Mouse (Mus musculus) liver, embryonic 12.5 days (tissue): Measurements from ENCODE around the gene Ccn1. TPM values are rescaled to one million over a fixed set of nuclear protein-coding genes. Genes with fewer than 3 reads are reported as not detected.

ENCODE experiments used
- ATAC-seq: fragments of 200-750 bp; cut with Nextera tagmentation; 2 replicates; pipeline ENCODE4 v1.8.0; 2017; ENCODE audit warnings: moderate number of reproducible peaks, mild to moderate bottlenecking, moderate library complexity
- H3K27ac ChIP-seq: fragments of 300-500 bp; sonication (generic); 2 replicates; pipeline ENCODE4 v1.5.1; 2016; ENCODE audit warnings: mild to moderate bottlenecking
- H3K27me3 ChIP-seq: fragments of 300-500 bp; sonication (generic); replicated peaks from 2 replicates; pipeline ENCODE4 v1.6.1; 2016; ENCODE audit warnings: mild to moderate bottlenecking, moderate library complexity
- H3K36me3 ChIP-seq: fragments of 300-500 bp; sonication (generic); 2 replicates; pipeline ENCODE4 v1.6.1; 2016; ENCODE audit warnings: mild to moderate bottlenecking, moderate library complexity
- H3K4me1 ChIP-seq: fragments of 300-500 bp; sonication (generic); 2 replicates; pipeline ENCODE4 v1.6.1; 2016
- H3K4me2 ChIP-seq: fragments of 300-500 bp; sonication (generic); 2 replicates; pipeline ENCODE4 v1.6.1; 2016; ENCODE audit warnings: mild to moderate bottlenecking, moderate library complexity
- H3K4me3 ChIP-seq: fragments of 300-500 bp; sonication (generic); 2 replicates; pipeline ENCODE4 v1.5.1; 2016; ENCODE audit warnings: mild to moderate bottlenecking, moderate library complexity
- H3K9ac ChIP-seq: fragments of 300-500 bp; sonication (generic); 2 replicates; pipeline ENCODE4 v1.6.1; 2016; ENCODE audit warnings: mild to moderate bottlenecking, moderate library complexity
- H3K9me3 ChIP-seq: fragments of 300-500 bp; sonication (generic); replicated peaks from 2 replicates; pipeline ENCODE4 v1.6.1; 2016; ENCODE audit warnings: mild to moderate bottlenecking, moderate library complexity
- WGBS: fragments of 180-500 bp; shearing (Covaris S2); methylation state at CpG from one replicate; pipeline ENCODE4 v1.1.7; 2016; ENCODE audit not compliant: insufficient replicate concordance; 5-methylcytosine and 5-hydroxymethylcytosine counted together
- polyA plus RNA-seq: library from polyadenylated mRNA; unstranded; fragments of >200 nt; fragmentation: Nextera tagmentation; extraction: Ambion mirVana; gene quantifications from 2 replicates; pipeline ENCODE4 v1.2.1, GENCODE M21; 2016

Gene Ccn1
- 11.1 and 11.3 TPM in 2 replicates for polyA plus RNA-seq

DNA sequence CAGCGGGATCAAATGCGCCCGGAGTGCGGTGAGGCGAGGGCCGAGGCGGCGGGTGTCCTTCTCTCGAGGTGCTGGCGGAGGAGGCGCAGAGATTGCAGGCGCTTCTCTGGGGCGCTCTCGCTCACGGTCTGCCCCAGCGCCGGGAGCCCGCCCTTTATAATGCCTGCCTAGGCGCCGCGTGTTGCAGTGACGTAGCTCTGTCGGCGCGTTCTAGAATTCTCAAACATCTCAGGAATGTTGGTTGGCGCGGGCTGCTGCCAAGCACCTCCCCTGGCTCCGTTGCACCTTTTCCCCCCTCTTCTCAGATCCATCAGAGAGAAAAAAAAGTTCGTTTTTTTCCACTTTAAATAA lies at the start of gene Ccn1:
Gene Ccn1 (minus strand): TSS at position 130 of the 351 bp plus-strand sequence.
- Histone ChIP-seq H3K36me3 (0 out of 2 replicates have a peak, but pooled peaks cover 3% of the 10 kb centered on the region), H3K4me1 (peaks cover 25% of the 10 kb centered on the region), H3K4me2 (peak within 1 kb of the TSS; percentile 68), H3K4me3 (peak within 1 kb of the TSS; percentile 50), H3K27me3 (peaks cover 77% of the 10 kb centered on the region), H3K9ac (peak within 1 kb of the TSS; percentile 60), H3K9me3 (no peaks in the 10 kb centered on the region), H3K27ac (peak within 1 kb of the TSS; percentile 54)
- under 1% methylated on average over 27 of the region's 29 CpGs for WGBS
- peak; percentile 38; the same call in 1 of the 2 replicates for ATAC-seq

DNA sequence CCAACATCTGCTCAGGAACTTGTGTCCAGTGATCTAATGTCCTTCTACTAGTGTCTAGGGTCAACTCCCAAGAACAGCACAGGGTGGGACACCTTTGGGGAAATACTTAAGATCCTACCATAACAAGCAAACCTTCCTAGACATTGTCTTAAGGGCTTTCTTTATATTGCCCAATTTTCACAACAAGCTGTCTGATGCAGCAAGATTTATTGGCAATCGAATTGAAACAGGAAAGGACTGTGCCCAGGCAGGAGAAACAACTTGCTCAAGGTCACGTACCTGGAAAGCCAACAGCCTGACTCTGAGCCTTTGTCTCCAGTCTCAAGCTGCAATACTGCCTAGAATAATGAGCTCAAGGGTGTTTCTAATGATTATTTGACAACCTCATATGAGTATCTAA lies 43.6 kb upstream of the Ccn1 start:
- ATAC-seq, result no peak
- H3K4me2 ChIP-seq, result no peak overlapping the region
- WGBS, result 58% methylated on average over 2 of the region's 2 CpGs
- H3K9me3 ChIP-seq, result no peaks in the 10 kb centered on the region
- H3K36me3 ChIP-seq, result no peaks in the 10 kb centered on the region
- H3K4me3 ChIP-seq, result no peak overlapping the region
- H3K27me3 ChIP-seq, result no peaks in the 10 kb centered on the region
- H3K9ac ChIP-seq, result no peak overlapping the region
- H3K4me1 ChIP-seq, result no peaks in the 10 kb centered on the region
- no peak overlapping the region for H3K27ac ChIP-seq

DNA sequence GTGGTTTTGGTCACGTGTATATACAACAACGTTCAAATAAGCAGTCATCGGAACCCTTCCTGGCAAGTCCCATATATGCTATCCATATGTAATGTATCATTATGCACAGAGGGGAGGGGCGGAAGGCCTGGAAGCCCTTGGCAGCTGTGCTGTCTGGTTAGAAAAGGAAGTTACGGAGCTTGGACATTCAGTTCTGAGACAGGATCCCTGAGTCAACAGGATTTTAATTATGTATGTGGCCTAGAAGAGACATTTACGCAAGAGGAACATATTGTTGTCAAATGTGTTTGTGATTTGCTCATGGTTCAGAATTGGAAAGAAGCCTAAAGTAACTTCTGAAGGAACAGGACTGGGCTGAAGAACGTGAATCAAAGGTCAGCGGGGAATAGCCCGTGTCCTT lies 42.3 kb upstream of the Ccn1 start:
- Histone ChIP-seq H3K4me1 (no peaks in the 10 kb centered on the region), H3K36me3 (no peaks in the 10 kb centered on the region), H3K4me3 (no peak overlapping the region), H3K27ac (no peak overlapping the region), H3K4me2 (no peak overlapping the region), H3K27me3 (no peaks in the 10 kb centered on the region), H3K9me3 (no peaks in the 10 kb centered on the region), H3K9ac (no peak overlapping the region)
- no peak for ATAC-seq
- 79% methylated on average over 9 of the region's 9 CpGs for WGBS

DNA sequence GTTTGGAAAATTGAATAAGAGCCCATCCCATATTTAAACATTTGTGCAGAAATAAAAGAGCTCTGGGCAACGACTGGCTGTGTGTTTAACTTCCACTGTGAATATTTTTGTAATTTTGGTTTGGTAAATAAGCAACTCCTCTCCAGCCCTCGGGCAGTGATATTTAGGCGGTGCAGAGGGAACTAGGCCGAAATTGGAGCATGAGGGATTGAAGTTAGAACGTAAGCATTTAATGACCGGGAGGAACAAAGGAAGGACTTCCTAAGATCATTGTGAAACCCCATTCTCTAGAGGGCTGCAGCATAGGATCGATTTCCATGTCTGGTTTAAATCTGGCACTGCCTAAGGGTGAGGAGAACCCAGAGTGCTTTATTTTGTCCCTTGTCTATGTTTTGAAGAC lies 41.6 kb upstream of the Ccn1 start:
- no peak for ATAC-seq
- H3K4me3 ChIP-seq, result no peak overlapping the region
- no peaks in the 10 kb centered on the region for H3K27me3 ChIP-seq
- no peaks in the 10 kb centered on the region for H3K36me3 ChIP-seq
- no peak overlapping the region for H3K4me2 ChIP-seq
- no peak overlapping the region for H3K9ac ChIP-seq
- WGBS, result 61% methylated on average over 7 of the region's 7 CpGs
- peaks cover 1% of the 10 kb centered on the region; the same call in 1 of the 2 replicates for H3K4me1 ChIP-seq
- no peak overlapping the region for H3K27ac ChIP-seq
- H3K9me3 ChIP-seq, result no peaks in the 10 kb centered on the region

DNA sequence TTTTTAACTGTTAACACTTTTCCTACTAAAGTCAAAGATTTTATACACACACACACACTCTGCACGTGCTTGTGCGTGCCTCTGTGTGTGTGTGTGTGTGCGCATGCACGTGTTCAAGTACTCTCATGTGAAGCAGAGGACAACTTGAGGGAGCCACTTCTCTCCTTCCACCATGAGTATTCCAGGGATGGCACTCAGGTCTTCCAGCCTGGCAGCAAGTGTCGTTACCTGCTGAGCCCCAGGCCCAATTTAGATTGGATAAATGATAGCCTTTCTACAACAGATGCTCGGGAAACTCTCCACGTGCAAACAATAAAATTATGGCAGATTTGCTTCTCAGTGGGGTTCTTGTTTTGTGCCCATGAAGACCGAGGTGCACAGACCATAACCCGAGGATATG lies 39.5 kb upstream of the Ccn1 start:
- no peak overlapping the region for H3K4me2 ChIP-seq
- H3K36me3 ChIP-seq, result no peaks in the 10 kb centered on the region
- H3K4me3 ChIP-seq, result no peak overlapping the region
- WGBS, result 75% methylated on average over 9 of the region's 9 CpGs
- no peaks in the 10 kb centered on the region for H3K9me3 ChIP-seq
- no peak overlapping the region for H3K27ac ChIP-seq
- H3K27me3 ChIP-seq, result no peaks in the 10 kb centered on the region
- peaks cover 19% of the 10 kb centered on the region for H3K4me1 ChIP-seq
- H3K9ac ChIP-seq, result no peak overlapping the region
- ATAC-seq, result no peak

DNA sequence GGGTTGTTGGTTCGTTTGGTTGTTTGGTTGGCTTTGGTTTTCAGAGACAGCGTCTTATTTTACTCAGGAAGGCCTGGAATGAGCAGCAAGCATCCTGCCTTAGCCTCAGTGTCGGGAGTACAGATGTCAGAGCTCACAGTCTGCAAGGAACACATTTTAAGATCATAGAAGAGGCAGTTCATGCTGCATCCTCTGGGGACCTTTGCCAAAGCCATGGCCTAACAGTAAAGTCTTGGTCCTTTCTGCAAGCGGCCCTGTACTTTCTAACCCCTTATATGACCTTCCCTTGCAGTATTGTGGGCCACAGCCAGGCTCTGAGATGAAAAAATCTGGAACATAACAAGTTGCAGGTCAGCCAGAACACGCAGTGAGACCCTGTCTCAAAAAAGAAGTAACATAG lies 38.1 kb upstream of the Ccn1 start:
- Histone ChIP-seq H3K9ac (no peak overlapping the region), H3K27ac (no peak overlapping the region), H3K4me3 (no peak overlapping the region), H3K4me1 (peaks cover 19% of the 10 kb centered on the region), H3K9me3 (no peaks in the 10 kb centered on the region), H3K36me3 (no peaks in the 10 kb centered on the region), H3K4me2 (no peak overlapping the region), H3K27me3 (no peaks in the 10 kb centered on the region)
- 53% methylated on average over 5 of the region's 5 CpGs for WGBS
- ATAC-seq, result no peak

DNA sequence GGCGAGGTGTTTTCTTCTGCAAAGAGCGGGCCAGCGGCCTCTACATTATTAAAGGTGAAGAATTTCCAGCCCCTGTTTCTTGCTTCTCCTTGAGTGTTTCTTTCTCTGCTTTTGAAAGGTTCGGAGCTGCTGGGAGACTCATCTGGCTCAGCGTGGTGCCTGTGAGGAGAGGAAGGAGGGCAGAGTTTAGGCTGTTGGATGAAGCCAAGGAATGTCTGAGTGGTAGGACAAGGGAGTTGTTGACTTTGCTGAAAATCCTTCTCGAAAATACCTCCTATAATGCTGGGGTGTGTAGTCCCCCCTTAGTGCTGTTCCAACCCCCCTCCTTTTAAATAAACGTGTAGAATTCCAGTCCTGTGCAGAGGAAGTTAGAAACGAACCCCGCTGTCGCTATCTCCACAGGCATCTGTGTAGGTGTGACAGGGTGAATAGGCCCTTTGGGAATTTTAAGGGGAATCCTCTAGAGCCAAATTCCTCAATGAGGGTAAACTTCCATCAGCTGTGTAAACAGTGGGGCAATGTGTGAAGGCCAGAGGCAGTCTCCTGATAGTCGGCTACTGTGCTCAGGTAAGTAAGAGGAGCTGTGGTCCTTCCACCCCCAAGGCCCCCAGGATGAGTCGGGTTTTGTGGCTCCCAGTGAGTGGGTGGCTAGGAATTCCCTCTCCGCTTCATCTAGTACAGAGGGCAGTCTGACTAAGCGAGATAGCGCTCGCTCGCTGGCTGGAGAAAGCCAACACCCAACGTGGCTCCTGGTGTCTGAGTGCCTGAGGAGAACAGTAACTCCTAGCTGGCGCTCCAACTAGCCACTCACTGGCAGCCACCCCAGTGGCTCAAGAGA lies 35.0 kb upstream of the Ccn1 start:
- Histone ChIP-seq H3K4me1 (peaks cover 19% of the 10 kb centered on the region), H3K4me3 (no peak overlapping the region), H3K9me3 (no peaks in the 10 kb centered on the region), H3K36me3 (no peaks in the 10 kb centered on the region), H3K4me2 (peak overlapping the region; percentile 2; the same call in 1 of the 2 replicates), H3K9ac (no peak overlapping the region), H3K27ac (no peak overlapping the region), H3K27me3 (no peaks in the 10 kb centered on the region)
- WGBS, result 37% methylated on average over 19 of the region's 19 CpGs
- peak; percentile 52 for ATAC-seq

DNA sequence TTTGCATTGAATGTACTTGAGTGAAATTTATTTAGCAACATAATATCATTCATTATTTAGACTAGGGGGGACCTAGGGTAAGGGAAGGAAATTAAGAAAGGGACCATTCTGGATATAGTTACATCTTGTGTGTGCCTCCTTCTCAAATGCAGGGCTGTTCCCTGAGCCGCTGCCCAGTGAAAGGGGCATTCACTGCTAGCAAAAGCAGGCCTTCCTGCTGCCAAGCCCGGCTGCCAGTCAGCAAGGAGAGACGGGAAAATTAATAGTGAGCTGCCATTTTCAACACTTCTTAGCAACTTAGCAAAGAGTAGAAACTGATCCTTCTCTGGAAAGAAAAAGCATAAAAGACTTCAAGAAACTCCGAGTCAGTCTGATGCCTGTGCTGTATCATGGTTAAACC lies 34.4 kb upstream of the Ccn1 start:
- Histone ChIP-seq H3K36me3 (no peaks in the 10 kb centered on the region), H3K4me3 (no peak overlapping the region), H3K4me2 (no peak overlapping the region), H3K27me3 (no peaks in the 10 kb centered on the region), H3K27ac (no peak overlapping the region), H3K9me3 (no peaks in the 10 kb centered on the region), H3K9ac (no peak overlapping the region), H3K4me1 (peaks cover 19% of the 10 kb centered on the region)
- WGBS, result 71% methylated on average over 4 of the region's 4 CpGs
- no peak for ATAC-seq

DNA sequence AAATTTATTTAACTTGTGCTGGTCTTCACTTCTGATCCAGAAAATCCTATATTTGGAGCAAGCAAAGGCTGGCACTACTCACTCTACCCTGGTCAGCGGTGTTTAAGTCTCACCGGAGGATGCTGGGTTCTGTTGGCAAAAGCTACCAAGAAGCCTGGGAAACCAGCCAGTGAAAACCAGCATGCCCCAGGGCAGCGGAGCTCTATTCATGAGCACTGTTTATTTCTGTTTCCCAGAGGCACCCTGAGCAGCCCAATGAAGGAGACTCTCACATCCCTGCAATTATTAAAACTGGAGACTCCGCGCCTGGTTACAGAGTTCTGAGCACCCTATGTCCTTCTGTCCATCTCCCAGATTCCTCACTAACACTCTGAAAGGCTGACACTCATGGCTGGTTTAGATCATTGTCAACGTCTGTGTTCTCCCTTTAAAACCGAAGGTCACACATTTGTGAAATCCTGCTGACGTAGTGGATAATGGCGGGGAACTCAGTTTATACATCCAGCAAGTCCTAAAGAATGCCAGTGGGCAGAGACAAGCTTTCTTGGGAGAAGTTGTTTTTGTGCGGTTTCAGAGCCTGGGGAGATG lies 31.7 kb upstream of the Ccn1 start:
- Histone ChIP-seq H3K9ac (no peak overlapping the region), H3K4me2 (no peak overlapping the region), H3K27me3 (no peaks in the 10 kb centered on the region), H3K4me1 (peaks cover 18% of the 10 kb centered on the region), H3K36me3 (no peaks in the 10 kb centered on the region), H3K9me3 (no peaks in the 10 kb centered on the region), H3K27ac (no peak overlapping the region), H3K4me3 (no peak overlapping the region)
- no peak for ATAC-seq
- 80% methylated on average over 10 of the region's 10 CpGs for WGBS

DNA sequence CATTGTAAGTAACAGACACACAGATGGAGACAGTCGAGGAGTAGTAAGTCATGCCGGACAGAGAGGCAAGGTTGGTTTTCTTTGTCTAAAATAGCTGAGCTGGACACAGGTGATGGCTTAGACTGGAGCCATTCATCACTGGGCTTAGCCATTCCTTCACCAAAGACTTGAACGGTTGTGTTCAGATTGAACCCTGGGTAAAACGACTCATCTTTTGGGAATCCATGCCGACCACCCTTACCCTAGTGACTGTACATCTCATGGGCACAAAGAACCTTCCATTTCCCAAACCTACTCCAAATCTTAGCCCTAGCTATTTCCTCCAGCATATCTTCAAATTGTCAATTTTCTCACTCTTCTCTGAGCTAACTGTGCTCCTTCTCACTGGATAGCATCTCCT lies 30.9 kb upstream of the Ccn1 start:
- no peaks in the 10 kb centered on the region for H3K9me3 ChIP-seq
- no peak overlapping the region for H3K4me3 ChIP-seq
- no peak overlapping the region for H3K27ac ChIP-seq
- no peaks in the 10 kb centered on the region for H3K27me3 ChIP-seq
- no peak overlapping the region for H3K9ac ChIP-seq
- no peaks in the 10 kb centered on the region for H3K36me3 ChIP-seq
- no peak for ATAC-seq
- H3K4me2 ChIP-seq, result no peak overlapping the region
- peaks cover 12% of the 10 kb centered on the region for H3K4me1 ChIP-seq
- WGBS, result 79% methylated on average over 5 of the region's 5 CpGs

DNA sequence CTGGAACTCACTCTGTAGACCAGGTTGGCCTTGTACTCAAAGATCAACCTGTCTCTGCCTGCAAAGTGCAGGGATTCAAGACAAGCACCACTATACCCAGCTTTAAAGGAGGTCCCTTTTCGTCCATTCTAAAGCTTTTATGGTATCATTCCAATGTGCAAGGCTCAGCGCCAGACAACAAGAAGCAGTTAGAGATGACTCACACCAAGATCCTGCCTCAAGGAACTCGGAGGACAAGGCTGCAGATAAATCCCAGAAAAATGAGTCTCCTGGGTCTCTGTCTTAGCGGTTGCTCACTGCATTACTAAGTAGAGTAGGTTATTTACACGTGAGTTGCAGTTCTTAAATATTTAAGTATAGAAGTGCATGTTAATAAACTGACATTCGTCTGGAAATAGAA lies 26.4 kb upstream of the Ccn1 start:
- H3K9me3 ChIP-seq, result no peaks in the 10 kb centered on the region
- no peak overlapping the region for H3K27ac ChIP-seq
- H3K4me1 ChIP-seq, result no peaks in the 10 kb centered on the region
- no peaks in the 10 kb centered on the region for H3K36me3 ChIP-seq
- H3K4me3 ChIP-seq, result no peak overlapping the region
- ATAC-seq, result no peak
- H3K9ac ChIP-seq, result no peak overlapping the region
- no peaks in the 10 kb centered on the region for H3K27me3 ChIP-seq
- WGBS, result 66% methylated on average over 6 of the region's 6 CpGs
- H3K4me2 ChIP-seq, result no peak overlapping the region

DNA sequence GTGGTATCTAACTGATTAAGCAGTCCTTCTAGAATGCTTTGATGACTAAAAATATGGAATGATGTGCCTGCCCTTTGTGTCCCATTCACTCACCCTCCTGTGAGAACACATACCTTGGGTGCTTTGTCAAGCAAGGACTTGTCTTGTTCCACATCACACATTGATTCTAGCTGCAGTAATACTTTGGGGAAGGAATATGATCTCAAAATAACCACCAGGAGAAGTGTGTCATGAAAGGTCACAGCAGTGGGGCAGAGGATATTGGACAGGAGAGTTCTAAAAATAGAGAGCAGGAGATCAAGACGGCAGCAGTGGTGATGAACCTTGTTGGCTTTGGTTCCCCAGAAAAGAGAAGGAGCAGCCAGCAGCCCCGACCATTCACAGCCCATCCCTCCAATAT lies 25.0 kb upstream of the Ccn1 start:
- H3K4me3 ChIP-seq, result no peak overlapping the region
- H3K27me3 ChIP-seq, result no peaks in the 10 kb centered on the region
- no peaks in the 10 kb centered on the region for H3K9me3 ChIP-seq
- ATAC-seq, result no peak
- H3K4me2 ChIP-seq, result no peak overlapping the region
- no peaks in the 10 kb centered on the region for H3K36me3 ChIP-seq
- 40% methylated on average over 2 of the region's 2 CpGs for WGBS
- H3K9ac ChIP-seq, result no peak overlapping the region
- H3K4me1 ChIP-seq, result no peaks in the 10 kb centered on the region
- no peak overlapping the region for H3K27ac ChIP-seq
